In the genomic region with DNA sequence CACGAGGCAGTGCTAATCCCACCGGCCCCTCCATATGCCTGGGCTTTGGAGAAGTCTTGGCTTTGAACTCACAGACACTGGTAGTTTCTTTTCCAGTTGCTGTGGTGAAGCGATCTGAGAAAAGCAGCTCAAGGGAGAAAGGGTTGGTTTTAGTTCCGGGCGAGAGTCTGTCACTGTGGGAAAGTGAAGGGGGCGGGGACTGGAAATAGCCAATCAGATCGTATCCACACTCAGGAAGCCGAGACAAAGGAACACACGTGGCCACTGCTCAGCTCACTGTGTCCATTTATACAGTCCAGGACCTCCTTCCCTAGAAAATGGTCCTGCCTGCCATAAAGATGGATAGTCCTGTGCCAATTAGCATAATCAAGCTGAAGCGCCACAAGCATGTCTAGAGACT, we compare ENCODE assay signal across 11 mouse cellular contexts. TPM values are rescaled to one million over a fixed set of nuclear protein-coding genes. Genes with fewer than 3 reads are reported as not detected.
DNase-seq lines count a peak whose midpoint lies in the region; ATAC-seq and TF ChIP-seq lines count a peak whose summit lies in the region.
"Had no signal": no experiment of that assay in that cellular context is flagged by ENCODE, and none has a peak within 500 bp of the region (broad histone marks: within the 10 kb centered on the region; RNA-seq: fewer than 3 reads in every experiment).

No protein-coding gene starts in this region.

- no peak for TF ChIP-seq CTCF in lung, postnatal 0 days (IDR thresholded peaks at IDR 0.05)
- no peak for TF ChIP-seq CTCF in lung, adult 2 months (IDR thresholded peaks at IDR 0.05; ENCODE audit: insufficient read depth, low read length)
- TF ChIP-seq CTCF in small intestine, adult 2 months (IDR thresholded peaks at IDR 0.05; ENCODE audit: extremely low read depth, insufficient read length, insufficient replicate concordance, low read depth, low read length) = no peak

- H3K36me3 ChIP-seq in heart, embryonic 14.5 days (ENCODE audit: control insufficient read depth, insufficient read depth, low read length) = no peaks in the 10 kb centered on the region
- no peaks in the 10 kb centered on the region for H3K36me3 ChIP-seq in lung, postnatal 0 days (ENCODE audit: insufficient read depth, low read length)
- H3K36me3 ChIP-seq in forebrain, embryonic 14.5 days (ENCODE audit: control insufficient read depth, insufficient read depth, low read length) = no peaks in the 10 kb centered on the region
- no peaks in the 10 kb centered on the region for H3K36me3 ChIP-seq in small intestine, adult 2 months (ENCODE audit: control insufficient read depth, insufficient read depth, low read length)

- H3K9ac ChIP-seq in heart, embryonic 14.5 days (ENCODE audit: low read length) = no peak overlapping the region
- no peak overlapping the region for H3K9ac ChIP-seq in lung, postnatal 0 days (replicated peaks; ENCODE audit: low read depth)
- H3K9ac ChIP-seq in forebrain, embryonic 14.5 days (ENCODE audit: low read length) = no peak overlapping the region

- H3K27ac ChIP-seq in heart, embryonic 14.5 days (replicated peaks in 1 of 2; ENCODE audit: control insufficient read depth in 1 of 2, insufficient read depth in 1 of 2, low read depth in 2 of 2, low read length in 2 of 2) = peak overlapping the region; percentile 66 to 82
- H3K27ac ChIP-seq in lung, postnatal 0 days (ENCODE audit: low read length) = peak overlapping the region; percentile 64
- peak overlapping the region; percentile 55 for H3K27ac ChIP-seq in forebrain, embryonic 14.5 days (ENCODE audit: low read depth, low read length)
- H3K27ac ChIP-seq in small intestine, adult 2 months (ENCODE audit: insufficient read depth, low read depth, low read length) = 0 out of 2 replicates have a peak overlapping the region, but pooled peaks have one; percentile 16
- H3K27ac ChIP-seq: layer of hippocampus, adult 2 months had no signal

- no peak overlapping the region for H3K4me3 ChIP-seq in heart, embryonic 14.5 days (ENCODE audit: control insufficient read depth in 1 of 2, insufficient read depth in 1 of 2, low read depth in 1 of 2, low read length in 2 of 2)
- no peak overlapping the region for H3K4me3 ChIP-seq in lung, postnatal 0 days (ENCODE audit: low read depth, low read length)
- no peak overlapping the region for H3K4me3 ChIP-seq in lung, adult 2 months (replicated peaks; ENCODE audit: extremely low read depth, low read depth, low read length)
- no peak overlapping the region for H3K4me3 ChIP-seq in forebrain, embryonic 14.5 days (ENCODE audit: low read depth, low read length)
- no peak overlapping the region for H3K4me3 ChIP-seq in small intestine, adult 2 months (ENCODE audit: low read depth, low read length)
- H3K4me3 ChIP-seq: layer of hippocampus, adult 2 months; myocyte had no signal

- peak overlapping the region; percentile 11; the same call in 1 of the 2 replicates for H3K4me2 ChIP-seq in heart, embryonic 14.5 days (ENCODE audit: low read length)
- no peak overlapping the region for H3K4me2 ChIP-seq in lung, postnatal 0 days (replicated peaks; ENCODE audit: low read depth, low read length)
- no peak overlapping the region for H3K4me2 ChIP-seq in forebrain, embryonic 14.5 days (ENCODE audit: low read length)

- no peak for TF ChIP-seq POLR2A in lung, adult 2 months (IDR thresholded peaks at IDR 0.05; ENCODE audit: borderline replicate concordance, extremely low read depth, low read depth, low read length)
- TF ChIP-seq POLR2A in small intestine, adult 2 months (IDR thresholded peaks at IDR 0.05; ENCODE audit: low read depth, low read length) = no peak

- H3K27me3 ChIP-seq in heart, embryonic 14.5 days (ENCODE audit: control insufficient read depth, insufficient read depth, low read length) = no peaks in the 10 kb centered on the region
- no peaks in the 10 kb centered on the region for H3K27me3 ChIP-seq in lung, postnatal 0 days (replicated peaks; ENCODE audit: insufficient read depth, low read length)
- H3K27me3 ChIP-seq in forebrain, embryonic 14.5 days (replicated peaks; ENCODE audit: control insufficient read depth, insufficient read depth, low read length) = no peaks in the 10 kb centered on the region
- no peaks in the 10 kb centered on the region for H3K27me3 ChIP-seq in small intestine, adult 2 months (ENCODE audit: control insufficient read depth, insufficient read depth, low read length)

- DNase-seq in heart, postnatal 36 days = no peak
- DNase-seq in lung, postnatal 0 days (ENCODE audit: low spot score) = peak; percentile 28
- no peak for DNase-seq in lung, adult 2 months
- DNase-seq in forebrain, embryonic 14.5 days (ENCODE audit: low spot score) = no peak
- no peak for DNase-seq in kidney, postnatal 14 days
- DNase-seq: kidney, adult 18-20 months; thymus, adult 18-20 months had no signal

- intact Hi-C loops in heart, postnatal 36 days (cut with DNase I) = loop anchor here (5.0 kb wide), 2 partner anchors 55 to 90 kb away; a partner anchor contains a TSS

- TF ChIP-seq EP300 in lung, postnatal 0 days (IDR thresholded peaks at IDR 0.05) = no peak

- no peaks in the 10 kb centered on the region for H3K9me3 ChIP-seq in heart, embryonic 14.5 days (ENCODE audit: control insufficient read depth, low read length)
- no peaks in the 10 kb centered on the region for H3K9me3 ChIP-seq in lung, postnatal 0 days (ENCODE audit: low read length)
- no peaks in the 10 kb centered on the region for H3K9me3 ChIP-seq in forebrain, embryonic 14.5 days (replicated peaks; ENCODE audit: control insufficient read depth, low read length)

- 64% methylated on average over 10 of the region's 10 CpGs for WGBS in heart, embryonic 14.5 days
- WGBS in lung, postnatal 0 days = 67% methylated on average over 10 of the region's 10 CpGs
- 59% methylated on average over 10 of the region's 10 CpGs for WGBS in lung, adult 2 months
- 68% methylated on average over 10 of the region's 10 CpGs for WGBS in forebrain, embryonic 14.5 days
- WGBS in small intestine, adult 2 months = 60% methylated on average over 10 of the region's 10 CpGs

- peaks cover 12 to 26% of the 10 kb centered on the region in 2 experiments for H3K4me1 ChIP-seq in heart, embryonic 14.5 days (ENCODE audit: control insufficient read depth in 2 of 2, insufficient read depth in 2 of 2, low read length in 2 of 2)
- peaks cover 20% of the 10 kb centered on the region; the same call in 1 of the 2 replicates for H3K4me1 ChIP-seq in lung, postnatal 0 days (ENCODE audit: insufficient read depth, low read depth, low read length)
- H3K4me1 ChIP-seq in lung, adult 2 months (ENCODE audit: control insufficient read depth, insufficient read depth, low read length) = peaks cover 8% of the 10 kb centered on the region
- no peaks in the 10 kb centered on the region; the same call in 1 of the 2 replicates for H3K4me1 ChIP-seq in forebrain, embryonic 14.5 days (ENCODE audit: control insufficient read depth, insufficient read depth, low read length)
- no peaks in the 10 kb centered on the region for H3K4me1 ChIP-seq in small intestine, adult 2 months (ENCODE audit: control insufficient read depth, insufficient read depth, insufficient read length, low read length)

- peak; percentile 40; the same call in 1 of the 2 replicates for ATAC-seq in heart, embryonic 14.5 days (ENCODE audit: insufficient number of reproducible peaks, insufficient read depth, low FRiP score, low read depth)
- ATAC-seq in lung, postnatal 0 days = peak; percentile 42; the same call in 1 of the 2 replicates
- peak; percentile 48; the same call in 1 of the 2 replicates for ATAC-seq in forebrain, embryonic 14.5 days

RNA-seq across cellular contexts. Expression of a gene that starts 57.2 kb away (rescaled TPM):
- 24.6 and 25.0 TPM in 2 replicates for polyA plus RNA-seq in heart, embryonic 14.5 days (2014; fragmentation: Nextera tagmentation; extraction: Ambion mirVana)
- 10 to 100 TPM; 37.0 to 38.3 TPM for total RNA-seq in heart, postnatal 36 days (2021)
- 62.2 and 68.0 TPM in 2 replicates for polyA plus RNA-seq in lung, postnatal 0 days (2015; fragmentation: Nextera tagmentation; extraction: Ambion mirVana)
- polyA plus RNA-seq in lung, adult 2 months (2012; rRNA removed) = 135 and 146 TPM in 2 replicates
- 5.5 and 7.7 TPM in 2 replicates for polyA plus RNA-seq in forebrain, embryonic 14.5 days (2014; fragmentation: Nextera tagmentation; extraction: Ambion mirVana)
- 19.6 and 27.2 TPM in 2 replicates for polyA plus RNA-seq in small intestine, adult 2 months (2012; rRNA removed)

Comparison
In these comparisons a context has a peak if more than half of its experiments do, and no peak if none do; other contexts are left out.
1. H3K27ac ChIP-seq: peak in every context shown above with its lines; median percentile 74 in heart, embryonic 14.5 days; 64 in lung, postnatal 0 days; 55 in forebrain, embryonic 14.5 days; 16 in small intestine, adult 2 months.